10 mouse cellular contexts compared by ENCODE assay signal in genomic region chr1:64295512-64295945, GRCm38 (mm10).
A peak's percentile ranks its signal among the peaks of the same experiment; 100 is the strongest.
DNase-seq lines count a peak whose midpoint lies in the region; ATAC-seq and TF ChIP-seq lines count a peak whose summit lies in the region.
"Had no signal": no experiment of that assay in that cellular context is flagged by ENCODE, and none has a peak within 500 bp of the region (broad histone marks: within the 10 kb centered on the region; RNA-seq: fewer than 3 reads in every experiment).

No protein-coding gene starts in this region.

- H3K4me2 ChIP-seq in heart, embryonic 12.5 days: no peak overlapping the region
- H3K4me2 ChIP-seq in intestine, postnatal 0 days (replicated peaks; ENCODE audit: low read depth): 0 out of 2 replicates have a peak overlapping the region, but pooled peaks have one; percentile 33
- H3K4me2 ChIP-seq: embryonic facial prominence, embryonic 12.5 days had no signal

- DNase-seq in heart, adult 18-20 months: peak; percentile 62 to 73
- peak; percentile 29 for DNase-seq in right cerebral cortex, postnatal 4 days
- DNase-seq in right cerebral cortex, postnatal 36 days (ENCODE audit: low spot score in 2 of 2): no peak
- DNase-seq in skeletal muscle tissue, adult 2 months (ENCODE audit: low read depth, low spot score): peak; percentile 35
- DNase-seq in left cerebral cortex, adult 8-10 months (ENCODE audit: low spot score in 2 of 2): no peak
- DNase-seq in urinary bladder, adult 2 months (ENCODE audit: low spot score): no peak
- DNase-seq: liver had no signal

- no peaks in the 10 kb centered on the region for H3K9me3 ChIP-seq in heart, embryonic 12.5 days (replicated peaks)
- no peaks in the 10 kb centered on the region for H3K9me3 ChIP-seq in intestine, postnatal 0 days (ENCODE audit: control insufficient read depth)
- H3K9me3 ChIP-seq: embryonic facial prominence, embryonic 12.5 days had no signal

- H3K27me3 ChIP-seq in heart, embryonic 12.5 days (replicated peaks): no peaks in the 10 kb centered on the region
- H3K27me3 ChIP-seq in intestine, postnatal 0 days (replicated peaks; ENCODE audit: control insufficient read depth, insufficient read depth, low read length): no peaks in the 10 kb centered on the region
- H3K27me3 ChIP-seq: embryonic facial prominence, embryonic 12.5 days had no signal

- 52% methylated on average over 6 of the region's 6 CpGs for WGBS in heart, embryonic 12.5 days
- 25% methylated on average over 6 of the region's 6 CpGs for WGBS in intestine, postnatal 0 days

- no peak overlapping the region for H3K4me3 ChIP-seq in heart, embryonic 12.5 days
- no peak overlapping the region for H3K4me3 ChIP-seq in intestine, postnatal 0 days (ENCODE audit: low read depth, low read length)
- H3K4me3 ChIP-seq: embryonic facial prominence, embryonic 12.5 days had no signal

- no peak overlapping the region for H3K27ac ChIP-seq in heart, embryonic 12.5 days (ENCODE audit: poor library complexity, severe bottlenecking)
- peak overlapping the region; percentile 50; the same call in 1 of the 2 replicates for H3K27ac ChIP-seq in intestine, postnatal 0 days (ENCODE audit: low read depth, low read length)
- H3K27ac ChIP-seq: embryonic facial prominence, embryonic 12.5 days had no signal

- ATAC-seq in heart, embryonic 12.5 days (ENCODE audit: insufficient number of reproducible peaks, low FRiP score): no peak
- ATAC-seq in intestine, postnatal 0 days: peak; percentile 46

- no peak for TF ChIP-seq CTCF in intestine, postnatal 0 days (IDR thresholded peaks at IDR 0.05; ENCODE audit: low read depth)

- peaks cover 13% of the 10 kb centered on the region for H3K4me1 ChIP-seq in heart, embryonic 12.5 days (replicated peaks)
- H3K4me1 ChIP-seq in intestine, postnatal 0 days (replicated peaks; ENCODE audit: control insufficient read depth, insufficient read depth, low read length): peaks cover 8% of the 10 kb centered on the region

- H3K36me3 ChIP-seq in heart, embryonic 12.5 days: no peaks in the 10 kb centered on the region
- no peaks in the 10 kb centered on the region for H3K36me3 ChIP-seq in intestine, postnatal 0 days (ENCODE audit: control insufficient read depth, insufficient read depth)
- H3K36me3 ChIP-seq: embryonic facial prominence, embryonic 12.5 days had no signal

- no peak overlapping the region for H3K9ac ChIP-seq in heart, embryonic 12.5 days
- H3K9ac ChIP-seq in intestine, postnatal 0 days (ENCODE audit: low read depth, low read length): no peak overlapping the region; the same call in 1 of the 2 replicates
- H3K9ac ChIP-seq: embryonic facial prominence, embryonic 12.5 days had no signal

Comparison
In these comparisons a context has a peak if more than half of its experiments do, and no peak if none do; other contexts are left out.
1. DNase-seq: peak in heart, adult 18-20 months (2 of 2), right cerebral cortex, postnatal 4 days (single experiment) and skeletal muscle tissue, adult 2 months (single experiment); none in right cerebral cortex, postnatal 36 days (0 of 2), left cerebral cortex, adult 8-10 months (0 of 2) and urinary bladder, adult 2 months (single experiment).